Mouse (Mus musculus) myocyte (in vitro differentiated cells): ENCODE data around the gene Lrrc30. TPM values are rescaled to one million over a fixed set of nuclear protein-coding genes. Genes with fewer than 3 reads are reported as not detected.

ENCODE experiments used
- H3K27me3 ChIP-seq: one replicate; pipeline ENCODE4 v1.6.1; 2011; ENCODE audit not compliant: control insufficient read depth, insufficient read depth, insufficient read length
- H3K36me3 ChIP-seq: one replicate; pipeline ENCODE4 v1.6.1; 2011; ENCODE audit not compliant: control insufficient read depth, insufficient read depth
- H3K4me2 ChIP-seq: one replicate; pipeline ENCODE4 v1.6.1; 2011; ENCODE audit warnings: low read depth, control low read depth
- H3K4me3 ChIP-seq: one replicate; pipeline ENCODE4 v1.5.1; 2011; ENCODE audit warnings: mild to moderate bottlenecking, control low read depth, moderate library complexity
- H3K79me2 ChIP-seq: one replicate; pipeline ENCODE4 v1.6.1; 2011; ENCODE audit not compliant: control insufficient read depth, insufficient read depth
- H3ac ChIP-seq: one replicate; pipeline ENCODE4 v1.6.1; 2011; ENCODE audit not compliant: control insufficient read depth, insufficient read length
- CEBPB ChIP-seq: IDR thresholded peaks from 2 replicates; pipeline ENCODE4 v1.6.1; 2011; ENCODE audit warnings: mild to moderate bottlenecking, moderate library complexity; ENCODE audit not compliant: poor library complexity, insufficient read depth, severe bottlenecking
- E2F4 ChIP-seq: IDR thresholded peaks from one replicate; pipeline ENCODE4 v1.6.1; 2011; ENCODE audit warnings: mild to moderate bottlenecking, control low read depth, moderate library complexity; ENCODE audit not compliant: insufficient read depth
- MAX ChIP-seq: IDR thresholded peaks from one replicate; pipeline ENCODE4 v1.6.1; 2011; ENCODE audit warnings: low read depth, mild to moderate bottlenecking, control low read depth
- MYOD1 ChIP-seq, 3 experiments: IDR thresholded peaks; one replicate each; pipeline ENCODE4 v1.6.1; 2011; ENCODE audit warnings: control low read depth in 2 of 3, low read depth in 2 of 3, mild to moderate bottlenecking in 2 of 3, moderate library complexity in 1 of 3; ENCODE audit not compliant: insufficient read length in 2 of 3, control insufficient read depth in 1 of 3
- MYOG ChIP-seq, 3 experiments: IDR thresholded peaks; one replicate each; pipeline ENCODE4 v1.6.1; 2011; ENCODE audit warnings: control low read depth in 2 of 3, low read depth in 2 of 3, mild to moderate bottlenecking in 2 of 3; ENCODE audit not compliant: insufficient read length in 2 of 3, control insufficient read depth in 1 of 3, insufficient read depth in 1 of 3
- POLR2A ChIP-seq: IDR thresholded peaks from one replicate; pipeline ENCODE4 v1.6.1; 2011; ENCODE audit warnings: low read depth, mild to moderate bottlenecking, control low read depth, moderate library complexity; ENCODE audit not compliant: insufficient read length
- REST ChIP-seq: IDR thresholded peaks from one replicate; pipeline ENCODE4 v1.6.1; 2011; ENCODE audit warnings: mild to moderate bottlenecking, control low read depth, moderate library complexity; ENCODE audit not compliant: insufficient read depth, insufficient read length
- TCF12 ChIP-seq: IDR thresholded peaks from one replicate; pipeline ENCODE4 v1.6.1; 2011; ENCODE audit warnings: mild to moderate bottlenecking, control low read depth; ENCODE audit not compliant: poor library complexity, insufficient read depth, severe bottlenecking
- TCF3 ChIP-seq: IDR thresholded peaks from one replicate; pipeline ENCODE4 v1.6.1; 2011; ENCODE audit warnings: low read depth, control low read depth; ENCODE audit not compliant: insufficient read length
- polyA plus RNA-seq: library from polyadenylated mRNA; unstranded; fragments of >200 nt; fragmentation: generic; extraction: Trizol; gene quantifications from one replicate; pipeline ENCODE4 v1.2.1, GENCODE M21; 2012; ENCODE audit warnings: missing spikeins

Lrrc30 gene
- polyA plus RNA-seq, 1 experiment, result 0.97 TPM

- TF ChIP-seq TCF12 (no peak), TCF3 (no peak), E2F4 (no peak), POLR2A (no peak), MYOD1 (IDR thresholded peaks at IDR 0.05; ENCODE audit: control insufficient read depth in 1 of 3, insufficient read length in 2 of 3, low read depth in 2 of 3) (no peak), CEBPB (no peak), MAX (no peak)
- no peak overlapping the region for H3K4me3 ChIP-seq
- H3ac ChIP-seq, result no peak overlapping the region
- no peaks in the 10 kb centered on the region for H3K79me2 ChIP-seq
- H3K4me2 ChIP-seq, result no peak overlapping the region
- H3K36me3 ChIP-seq, result no peaks in the 10 kb centered on the region
- no peaks in the 10 kb centered on the region for H3K27me3 ChIP-seq
Measured at GRCm38 (mm10) chr17:67582681-67583356, 49.7 kb downstream of the Lrrc30 start.

GRCm38 (mm10) chr17:67581839-67582238 lies 50.7 kb downstream of the Lrrc30 start:
- Histone ChIP-seq H3K79me2 (no peaks in the 10 kb centered on the region), H3K27me3 (no peaks in the 10 kb centered on the region), H3ac (no peak overlapping the region), H3K36me3 (no peaks in the 10 kb centered on the region), H3K4me2 (no peak overlapping the region), H3K4me3 (no peak overlapping the region)
- no peak for TF ChIP-seq MYOG (IDR thresholded peaks at IDR 0.05; ENCODE audit: control insufficient read depth in 1 of 3, insufficient read depth in 1 of 3, insufficient read length in 2 of 3, low read depth in 2 of 3)
- no peak for TF ChIP-seq REST
- no peak for TF ChIP-seq MYOD1 (IDR thresholded peaks at IDR 0.05; ENCODE audit: control insufficient read depth in 1 of 3, insufficient read length in 2 of 3, low read depth in 2 of 3)

Other genes starting within 250 kb of the Lrrc30 start
- 0.61 TPM for gene Lama1, start 64.5 kb upstream of the Lrrc30 start, polyA plus RNA-seq